Mouse (Mus musculus): ENCODE measurements at regions not wholly inside any gene's neighbourhood (a gene's known extent, or its start where the extent isn't known, plus 50 kb on each side); places are given as distances from the start of the nearest gene placed in this dataset.

- TF ChIP-seq POLR2A (IDR thresholded peaks at IDR 0.05; ENCODE audit: low read depth, low read length) (no peak), CTCF (IDR thresholded peaks at IDR 0.05; ENCODE audit: borderline replicate concordance, insufficient read depth, low read length) (no peak)
Measured at GRCm38 (mm10) chr12:39604723-39605122, 433.1 kb downstream of the Arl4a start.

Data from embryonic fibroblast, embryonic 13.5 days (primary cell).